Mouse (Mus musculus): ENCODE results near the gene Cyb5rl. TPM values are rescaled to one million over a fixed set of nuclear protein-coding genes. Genes with fewer than 3 reads are reported as not detected.

The Cyb5rl gene
- polyA plus RNA-seq, 1 experiment from 2014 or later: 7.7 TPM

- H3K36me3 ChIP-seq (ENCODE audit: control insufficient read depth, insufficient read depth, low read length): no peaks in the 10 kb centered on the region
- no peaks in the 10 kb centered on the region for H3K27me3 ChIP-seq (ENCODE audit: control insufficient read depth, insufficient read depth, low read length)
- H3K4me2 ChIP-seq (replicated peaks; ENCODE audit: low read depth, low read length): no peak overlapping the region
- ATAC-seq (ENCODE audit: low FRiP score, low TSS enrichment): no peak
- 74% methylated on average over 5 of the region's 5 CpGs for WGBS
- no peaks in the 10 kb centered on the region for H3K4me1 ChIP-seq (ENCODE audit: control insufficient read depth, insufficient read depth, low read length)
- no peak overlapping the region for H3K27ac ChIP-seq (ENCODE audit: low read depth, low read length)
- H3K9ac ChIP-seq (ENCODE audit: low read depth, low read length): no peak overlapping the region
- H3K4me3 ChIP-seq (ENCODE audit: low read length): no peak overlapping the region
- H3K9me3 ChIP-seq (ENCODE audit: control insufficient read depth, low read length): no peaks in the 10 kb centered on the region
Measured at GRCm38 (mm10) chr4:107075456-107075855, 8.7 kb downstream of the Cyb5rl start.

GRCm38 (mm10) chr4:107078894-107079293 lies 12.1 kb downstream of the Cyb5rl start:
- Histone ChIP-seq H3K4me1 (ENCODE audit: control insufficient read depth, insufficient read depth, low read length) (peaks cover 6% of the 10 kb centered on the region; the same call in 1 of the 2 replicates), H3K9me3 (ENCODE audit: control insufficient read depth, low read length) (no peaks in the 10 kb centered on the region), H3K27ac (ENCODE audit: low read depth, low read length) (no peak overlapping the region), H3K4me3 (ENCODE audit: low read length) (no peak overlapping the region), H3K9ac (ENCODE audit: low read depth, low read length) (no peak overlapping the region), H3K36me3 (ENCODE audit: control insufficient read depth, insufficient read depth, low read length) (no peaks in the 10 kb centered on the region), H3K27me3 (ENCODE audit: control insufficient read depth, insufficient read depth, low read length) (no peaks in the 10 kb centered on the region), H3K4me2 (replicated peaks; ENCODE audit: low read depth, low read length) (no peak overlapping the region)
- WGBS: 81% methylated on average over 3 of the region's 4 CpGs
- ATAC-seq (ENCODE audit: low FRiP score, low TSS enrichment): no peak

- Histone ChIP-seq H3K9ac (ENCODE audit: low read depth, low read length) (no peak overlapping the region), H3K4me3 (ENCODE audit: low read length) (no peak overlapping the region), H3K36me3 (ENCODE audit: control insufficient read depth, insufficient read depth, low read length) (no peaks in the 10 kb centered on the region), H3K27ac (ENCODE audit: low read depth, low read length) (no peak overlapping the region), H3K9me3 (ENCODE audit: control insufficient read depth, low read length) (no peaks in the 10 kb centered on the region), H3K27me3 (ENCODE audit: control insufficient read depth, insufficient read depth, low read length) (no peaks in the 10 kb centered on the region), H3K4me1 (ENCODE audit: control insufficient read depth, insufficient read depth, low read length) (peaks cover 12% of the 10 kb centered on the region; the same call in 1 of the 2 replicates), H3K4me2 (replicated peaks; ENCODE audit: low read depth, low read length) (no peak overlapping the region)
- ATAC-seq (ENCODE audit: low FRiP score, low TSS enrichment): no peak
Measured at GRCm38 (mm10) chr4:107079716-107080115, 12.9 kb downstream of the Cyb5rl start.

GRCm38 (mm10) chr4:107082185-107082584 lies 15.4 kb downstream of the Cyb5rl start:
- Histone ChIP-seq H3K4me2 (replicated peaks; ENCODE audit: low read depth, low read length) (no peak overlapping the region), H3K27ac (ENCODE audit: low read depth, low read length) (0 out of 2 replicates have a peak overlapping the region, but pooled peaks have one; percentile 17), H3K9ac (ENCODE audit: low read depth, low read length) (no peak overlapping the region), H3K9me3 (ENCODE audit: control insufficient read depth, low read length) (no peaks in the 10 kb centered on the region), H3K27me3 (ENCODE audit: control insufficient read depth, insufficient read depth, low read length) (no peaks in the 10 kb centered on the region), H3K36me3 (ENCODE audit: control insufficient read depth, insufficient read depth, low read length) (no peaks in the 10 kb centered on the region), H3K4me3 (ENCODE audit: low read length) (no peak overlapping the region), H3K4me1 (ENCODE audit: control insufficient read depth, insufficient read depth, low read length) (peaks cover 15% of the 10 kb centered on the region; the same call in 1 of the 2 replicates)
- ATAC-seq (ENCODE audit: low FRiP score, low TSS enrichment): no peak
- 91% methylated on average over 3 of the region's 3 CpGs for WGBS

- no peak for ATAC-seq (ENCODE audit: low FRiP score, low TSS enrichment)
- Histone ChIP-seq H3K27ac (ENCODE audit: low read depth, low read length) (no peak overlapping the region), H3K4me2 (replicated peaks; ENCODE audit: low read depth, low read length) (no peak overlapping the region), H3K4me1 (ENCODE audit: control insufficient read depth, insufficient read depth, low read length) (peaks cover 15% of the 10 kb centered on the region; the same call in 1 of the 2 replicates), H3K4me3 (ENCODE audit: low read length) (no peak overlapping the region), H3K9ac (ENCODE audit: low read depth, low read length) (no peak overlapping the region), H3K36me3 (ENCODE audit: control insufficient read depth, insufficient read depth, low read length) (no peaks in the 10 kb centered on the region), H3K9me3 (ENCODE audit: control insufficient read depth, low read length) (no peaks in the 10 kb centered on the region), H3K27me3 (ENCODE audit: control insufficient read depth, insufficient read depth, low read length) (no peaks in the 10 kb centered on the region)
- WGBS: 93% methylated on average over 4 of the region's 4 CpGs
Measured at GRCm38 (mm10) chr4:107083126-107083525, 16.3 kb downstream of the Cyb5rl start.

GRCm38 (mm10) chr4:107084343-107084742 lies 17.6 kb downstream of the Cyb5rl start:
- no peak overlapping the region for H3K27ac ChIP-seq (ENCODE audit: low read depth, low read length)

GRCm38 (mm10) chr4:107084858-107085257 lies 18.1 kb downstream of the Cyb5rl start:
- Histone ChIP-seq H3K4me1 (ENCODE audit: control insufficient read depth, insufficient read depth, low read length) (peaks cover 15% of the 10 kb centered on the region; the same call in 1 of the 2 replicates), H3K4me3 (ENCODE audit: low read length) (no peak overlapping the region), H3K27me3 (ENCODE audit: control insufficient read depth, insufficient read depth, low read length) (no peaks in the 10 kb centered on the region), H3K4me2 (replicated peaks; ENCODE audit: low read depth, low read length) (no peak overlapping the region), H3K9ac (ENCODE audit: low read depth, low read length) (no peak overlapping the region), H3K27ac (ENCODE audit: low read depth, low read length) (0 out of 2 replicates have a peak overlapping the region, but pooled peaks have one; percentile 24), H3K9me3 (ENCODE audit: control insufficient read depth, low read length) (no peaks in the 10 kb centered on the region), H3K36me3 (ENCODE audit: control insufficient read depth, insufficient read depth, low read length) (no peaks in the 10 kb centered on the region)
- WGBS: 23% methylated on average over 6 of the region's 6 CpGs
- ATAC-seq (ENCODE audit: low FRiP score, low TSS enrichment): peak; percentile 84

More at GRCm38 (mm10) chr4:107084343-107084742, 17.6 kb downstream of the Cyb5rl start:
- H3K4me3 ChIP-seq (ENCODE audit: low read length): no peak overlapping the region
- no peak overlapping the region for H3K4me2 ChIP-seq (replicated peaks; ENCODE audit: low read depth, low read length)
- ATAC-seq (ENCODE audit: low FRiP score, low TSS enrichment): 0 out of 2 replicates have a peak, but pooled peaks have one; percentile 10
- no peaks in the 10 kb centered on the region for H3K27me3 ChIP-seq (ENCODE audit: control insufficient read depth, insufficient read depth, low read length)
- no peaks in the 10 kb centered on the region for H3K36me3 ChIP-seq (ENCODE audit: control insufficient read depth, insufficient read depth, low read length)
- no peak overlapping the region for H3K9ac ChIP-seq (ENCODE audit: low read depth, low read length)
- peaks cover 15% of the 10 kb centered on the region; the same call in 1 of the 2 replicates for H3K4me1 ChIP-seq (ENCODE audit: control insufficient read depth, insufficient read depth, low read length)
- WGBS: 46% methylated on average over 1 of the region's 1 CpGs
- H3K9me3 ChIP-seq (ENCODE audit: control insufficient read depth, low read length): no peaks in the 10 kb centered on the region

GRCm38 (mm10) chr4:107091696-107092095 lies 24.9 kb downstream of the Cyb5rl start:
- WGBS: 66% methylated on average over 14 of the region's 14 CpGs

GRCm38 (mm10) chr4:107094484-107095187 lies 27.8 kb downstream of the Cyb5rl start:
- no peaks in the 10 kb centered on the region for H3K9me3 ChIP-seq (ENCODE audit: control insufficient read depth, low read length)
- 74% methylated on average over 15 of the region's 16 CpGs for WGBS
- H3K36me3 ChIP-seq (ENCODE audit: control insufficient read depth, insufficient read depth, low read length): no peaks in the 10 kb centered on the region
- H3K27me3 ChIP-seq (ENCODE audit: control insufficient read depth, insufficient read depth, low read length): no peaks in the 10 kb centered on the region
- H3K4me2 ChIP-seq (replicated peaks; ENCODE audit: low read depth, low read length): no peak overlapping the region
- no peak overlapping the region for H3K27ac ChIP-seq (ENCODE audit: low read depth, low read length)
- no peak overlapping the region for H3K4me3 ChIP-seq (ENCODE audit: low read length)
- no peak for ATAC-seq (ENCODE audit: low FRiP score, low TSS enrichment)
- no peak overlapping the region for H3K9ac ChIP-seq (ENCODE audit: low read depth, low read length)
- H3K4me1 ChIP-seq (ENCODE audit: control insufficient read depth, insufficient read depth, low read length): no peaks in the 10 kb centered on the region

More at GRCm38 (mm10) chr4:107091696-107092095, 24.9 kb downstream of the Cyb5rl start:
- Histone ChIP-seq H3K9ac (ENCODE audit: low read depth, low read length) (no peak overlapping the region), H3K27ac (ENCODE audit: low read depth, low read length) (no peak overlapping the region), H3K9me3 (ENCODE audit: control insufficient read depth, low read length) (no peaks in the 10 kb centered on the region), H3K27me3 (ENCODE audit: control insufficient read depth, insufficient read depth, low read length) (no peaks in the 10 kb centered on the region), H3K4me3 (ENCODE audit: low read length) (no peak overlapping the region), H3K36me3 (ENCODE audit: control insufficient read depth, insufficient read depth, low read length) (no peaks in the 10 kb centered on the region), H3K4me1 (ENCODE audit: control insufficient read depth, insufficient read depth, low read length) (no peaks in the 10 kb centered on the region), H3K4me2 (replicated peaks; ENCODE audit: low read depth, low read length) (no peak overlapping the region)
- ATAC-seq (ENCODE audit: low FRiP score, low TSS enrichment): no peak
